Mouse (Mus musculus) heart, embryonic 15.5 days (tissue): ENCODE results near the gene Kcnh8. TPM values are rescaled to one million over a fixed set of nuclear protein-coding genes. Genes with fewer than 3 reads are reported as not detected.

Source experiments
- ATAC-seq: fragments of 200-750 bp; cut with Nextera tagmentation; replicated peaks from 2 replicates; pipeline ENCODE4 v1.8.0; 2017; ENCODE audit warnings: low read depth, moderate TSS enrichment; ENCODE audit not compliant: insufficient number of reproducible peaks, insufficient read depth, low FRiP score
- H3K27ac ChIP-seq: fragments of 300-500 bp; sonication (generic); 2 replicates; pipeline ENCODE4 v1.5.1; 2015; ENCODE audit warnings: mild to moderate bottlenecking, inconsistent platforms
- H3K27me3 ChIP-seq: fragments of 300-500 bp; sonication (generic); 2 replicates; pipeline ENCODE4 v1.6.1; 2015; ENCODE audit warnings: inconsistent platforms
- H3K36me3 ChIP-seq: fragments of 300-500 bp; sonication (generic); 2 replicates; pipeline ENCODE4 v1.6.1; 2015; ENCODE audit warnings: mild to moderate bottlenecking, inconsistent platforms
- H3K4me1 ChIP-seq: fragments of 300-500 bp; sonication (generic); replicated peaks from 2 replicates; pipeline ENCODE4 v1.6.1; 2015; ENCODE audit warnings: inconsistent platforms
- H3K4me2 ChIP-seq: fragments of 300-500 bp; sonication (generic); 2 replicates; pipeline ENCODE4 v1.6.1; 2015; ENCODE audit warnings: inconsistent platforms, mild to moderate bottlenecking, moderate library complexity
- H3K4me3 ChIP-seq: fragments of 300-500 bp; sonication (generic); 2 replicates; pipeline ENCODE4 v1.5.1; 2015; ENCODE audit warnings: mild to moderate bottlenecking, inconsistent platforms
- H3K9ac ChIP-seq: fragments of 300-500 bp; sonication (generic); 2 replicates; pipeline ENCODE4 v1.6.1; 2015; ENCODE audit warnings: mild to moderate bottlenecking, inconsistent platforms
- H3K9me3 ChIP-seq: fragments of 300-500 bp; sonication (generic); replicated peaks from 2 replicates; pipeline ENCODE4 v1.6.1; 2016; ENCODE audit warnings: inconsistent platforms
- WGBS: fragments of 180-500 bp; shearing (Covaris S2); methylation state at CpG from one replicate; pipeline ENCODE4 v1.1.7; 2015; ENCODE audit warnings: mixed read lengths; 5-methylcytosine and 5-hydroxymethylcytosine counted together
- polyA plus RNA-seq: library from polyadenylated mRNA; unstranded; fragments of >200 nt; fragmentation: Nextera tagmentation; extraction: Ambion mirVana; gene quantifications from 2 replicates; pipeline ENCODE4 v1.2.1, GENCODE M21; 2015

Gene Kcnh8
- 0.16 TPM in 1 of 2 replicates, not detected in the other for polyA plus RNA-seq

DNA sequence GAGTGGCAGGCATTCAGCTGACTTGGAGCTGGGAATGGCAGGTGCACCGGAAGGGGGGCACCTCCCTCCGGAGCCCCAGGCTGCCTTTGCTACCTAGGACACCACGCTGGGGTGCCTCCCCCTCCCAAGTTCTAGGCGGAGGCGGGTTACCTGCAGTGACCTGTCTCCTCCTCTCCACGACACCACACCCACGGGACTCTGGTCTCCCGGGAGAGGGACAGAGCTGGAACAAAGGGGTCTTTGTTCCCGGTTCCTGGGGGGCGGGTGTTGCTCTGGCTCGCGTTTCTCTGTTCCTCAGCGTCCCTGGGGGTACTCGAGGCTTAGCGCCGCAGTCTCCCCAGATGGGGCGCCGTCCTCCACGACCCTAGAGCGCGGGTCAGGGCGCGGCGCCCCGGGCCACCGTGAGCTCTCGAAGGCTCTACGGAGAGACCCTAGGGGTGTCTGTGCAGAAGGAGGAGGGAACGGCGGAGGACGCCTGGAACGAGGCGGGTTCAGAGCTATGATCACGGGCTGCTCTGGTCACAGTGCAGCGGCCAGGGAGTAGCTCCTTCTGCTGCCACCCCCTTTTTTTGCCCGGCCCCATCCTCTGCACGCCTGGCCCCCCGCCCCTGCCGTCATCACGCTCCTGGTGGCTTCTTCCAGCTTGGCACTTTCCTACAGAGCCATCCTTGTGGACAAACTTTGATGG, at the start of gene Kcnh8:
TSS of gene Kcnh8 (plus strand) at position 617 of the 688 bp plus-strand sequence.
- Histone ChIP-seq H3K36me3 (no peaks in the 10 kb centered on the region), H3K27ac (no peak within 1 kb of the TSS), H3K9ac (no peak within 1 kb of the TSS), H3K9me3 (no peaks in the 10 kb centered on the region), H3K4me2 (peak within 1 kb of the TSS; percentile 70), H3K27me3 (peaks cover 36% of the 10 kb centered on the region), H3K4me1 (peaks cover 11% of the 10 kb centered on the region; the same call in 1 of the 2 replicates), H3K4me3 (peak within 1 kb of the TSS; percentile 41)
- ATAC-seq = no peak
- 3% methylated on average over 40 of the region's 40 CpGs for WGBS

DNA sequence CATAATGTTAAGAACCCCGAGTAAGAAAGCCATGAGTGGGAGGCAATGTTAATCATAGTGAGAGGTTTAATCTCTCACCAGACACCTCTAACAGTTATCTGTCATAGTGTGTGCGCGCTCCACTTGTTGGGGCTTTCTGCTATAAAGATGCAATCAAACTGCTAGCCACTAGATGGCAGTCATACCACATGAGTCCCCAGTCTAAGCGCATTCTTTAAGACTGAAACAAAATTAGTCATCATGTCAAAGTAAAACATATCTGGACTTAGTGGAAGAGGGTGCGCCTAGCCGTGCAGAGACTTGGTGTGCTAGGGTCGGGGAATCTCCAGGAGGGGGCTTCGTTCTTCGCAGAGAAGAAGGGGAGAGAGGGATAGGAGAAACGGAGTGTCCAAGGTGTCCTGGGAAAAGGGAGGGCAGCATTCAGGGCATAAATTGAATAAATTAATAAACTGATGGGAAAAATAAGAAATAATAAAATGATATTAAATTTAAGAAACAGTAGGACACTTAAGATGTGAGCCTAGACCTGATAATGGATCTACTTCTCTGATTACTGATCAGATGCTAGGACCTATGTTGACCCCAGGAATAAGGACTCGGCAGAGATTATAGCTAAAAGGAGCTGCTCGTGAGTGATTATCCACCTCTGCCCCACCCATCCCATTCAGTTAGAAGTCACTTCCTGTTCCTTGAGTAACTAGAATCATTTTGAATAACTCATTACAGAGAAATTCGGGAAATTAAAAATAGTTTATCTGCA, 42.4 kb upstream of the Kcnh8 start:
- H3K4me3 ChIP-seq = no peak overlapping the region
- no peak overlapping the region for H3K27ac ChIP-seq
- no peak overlapping the region for H3K4me2 ChIP-seq
- 25% methylated on average over 13 of the region's 13 CpGs for WGBS
- H3K36me3 ChIP-seq = no peaks in the 10 kb centered on the region
- H3K4me1 ChIP-seq = no peaks in the 10 kb centered on the region
- no peaks in the 10 kb centered on the region for H3K9me3 ChIP-seq
- ATAC-seq = no peak
- no peak overlapping the region for H3K9ac ChIP-seq
- no peaks in the 10 kb centered on the region for H3K27me3 ChIP-seq

DNA sequence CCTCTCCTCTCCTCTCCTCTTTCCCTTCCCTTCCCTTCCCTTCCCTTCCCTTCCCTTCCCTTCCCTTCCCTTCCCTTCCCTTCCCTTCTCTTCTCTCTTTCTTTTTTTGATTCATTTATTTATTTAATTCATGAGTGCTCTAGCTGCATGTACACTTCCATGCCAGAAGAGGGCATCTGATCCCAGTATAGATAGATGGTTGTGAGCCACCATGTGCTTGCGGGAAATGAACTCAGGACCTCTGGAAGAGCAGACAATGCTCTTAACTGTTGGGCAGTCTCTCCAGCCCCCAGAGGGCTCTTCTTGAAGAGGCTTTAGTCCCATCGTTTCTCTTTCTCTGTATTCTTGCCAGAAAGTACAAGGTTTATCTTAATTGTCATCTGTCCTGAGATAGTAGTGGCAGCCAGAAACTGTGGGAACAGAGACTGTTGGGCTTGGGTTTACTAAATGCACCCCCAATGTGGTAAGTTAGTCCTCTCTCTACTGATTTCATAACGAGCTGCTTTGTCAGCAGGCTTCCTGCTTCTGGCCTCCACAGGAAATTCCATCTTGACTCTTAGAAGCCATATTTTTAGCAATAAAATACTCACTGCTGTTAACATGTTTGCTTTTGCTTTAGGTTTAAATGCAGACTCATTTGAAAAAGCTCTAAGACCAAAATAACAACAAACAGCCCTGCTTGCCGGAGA, 36.9 kb upstream of the Kcnh8 start:
- 35% methylated on average over 4 of the region's 4 CpGs for WGBS
- no peaks in the 10 kb centered on the region for H3K4me1 ChIP-seq
- H3K36me3 ChIP-seq = no peaks in the 10 kb centered on the region
- ATAC-seq = no peak
- H3K27me3 ChIP-seq = no peaks in the 10 kb centered on the region
- H3K9ac ChIP-seq = no peak overlapping the region
- no peak overlapping the region for H3K4me3 ChIP-seq
- H3K27ac ChIP-seq = no peak overlapping the region
- no peak overlapping the region for H3K4me2 ChIP-seq
- H3K9me3 ChIP-seq = no peaks in the 10 kb centered on the region

DNA sequence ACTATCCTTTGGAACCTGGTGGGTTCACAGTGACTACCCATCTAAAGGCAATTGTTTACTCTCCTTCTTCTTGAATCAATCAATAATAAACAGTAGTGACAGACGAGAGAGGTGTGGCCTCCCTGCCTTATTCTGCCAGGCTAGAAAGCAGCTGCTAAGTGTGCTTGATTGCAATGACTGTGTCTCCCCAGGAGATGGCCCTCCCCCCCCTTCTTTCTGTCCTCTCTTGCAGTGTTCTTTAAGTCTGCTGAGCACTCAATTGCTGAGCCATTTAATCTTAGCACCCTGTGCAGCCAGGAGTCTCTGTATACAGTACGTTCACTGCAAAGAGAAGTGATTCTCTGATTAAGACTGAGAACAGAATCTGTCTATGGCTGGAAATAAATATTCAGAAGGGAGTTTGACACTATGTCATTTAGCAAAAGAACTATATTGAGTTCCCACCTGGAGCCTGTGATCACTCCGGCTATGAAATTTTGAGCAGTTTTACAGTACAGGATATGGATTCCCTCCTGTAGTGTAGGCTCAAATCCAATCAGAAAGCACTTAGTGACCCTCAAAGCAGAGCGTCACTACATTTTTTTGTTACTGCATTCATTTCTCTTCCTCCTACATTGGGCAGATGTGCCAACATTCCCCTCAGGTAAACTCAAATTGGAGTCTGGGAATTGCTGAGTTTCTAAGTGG, 32.8 kb upstream of the Kcnh8 start:
- Histone ChIP-seq H3K4me2 (no peak overlapping the region), H3K27me3 (no peaks in the 10 kb centered on the region)
- WGBS = 72% methylated on average over 4 of the region's 4 CpGs

DNA sequence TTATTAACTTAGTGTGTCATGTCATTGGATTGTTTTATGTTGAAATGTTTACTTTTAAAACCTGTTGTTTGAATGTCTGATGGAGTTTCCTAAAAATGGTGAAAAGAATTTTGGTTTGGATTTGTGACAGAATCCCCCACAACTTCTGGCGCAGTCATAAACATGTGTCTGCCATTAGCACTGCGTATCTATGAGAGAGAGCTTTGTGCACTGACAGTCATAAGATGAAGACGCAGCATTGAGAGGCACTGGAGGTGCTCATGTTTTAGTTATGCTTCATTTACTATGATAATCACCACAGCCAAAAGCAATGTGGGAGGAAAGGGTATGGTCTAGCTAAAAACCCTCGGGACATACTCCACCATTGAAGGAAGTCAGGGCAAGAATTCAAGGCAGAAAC, 30.3 kb upstream of the Kcnh8 start:
- no peak overlapping the region for H3K27ac ChIP-seq
- WGBS = 68% methylated on average over 4 of the region's 4 CpGs
- H3K4me2 ChIP-seq = no peak overlapping the region
- no peaks in the 10 kb centered on the region for H3K27me3 ChIP-seq
- no peak for ATAC-seq
- no peak overlapping the region for H3K4me3 ChIP-seq
- no peaks in the 10 kb centered on the region for H3K36me3 ChIP-seq
- no peaks in the 10 kb centered on the region for H3K9me3 ChIP-seq
- H3K4me1 ChIP-seq = no peaks in the 10 kb centered on the region
- no peak overlapping the region for H3K9ac ChIP-seq

More for the DNA sequence above, 32.8 kb upstream of the Kcnh8 start:
- no peak overlapping the region for H3K4me3 ChIP-seq
- H3K36me3 ChIP-seq = no peaks in the 10 kb centered on the region
- no peak overlapping the region for H3K27ac ChIP-seq
- no peak for ATAC-seq
- H3K9me3 ChIP-seq = no peaks in the 10 kb centered on the region
- H3K9ac ChIP-seq = no peak overlapping the region
- H3K4me1 ChIP-seq = no peaks in the 10 kb centered on the region

DNA sequence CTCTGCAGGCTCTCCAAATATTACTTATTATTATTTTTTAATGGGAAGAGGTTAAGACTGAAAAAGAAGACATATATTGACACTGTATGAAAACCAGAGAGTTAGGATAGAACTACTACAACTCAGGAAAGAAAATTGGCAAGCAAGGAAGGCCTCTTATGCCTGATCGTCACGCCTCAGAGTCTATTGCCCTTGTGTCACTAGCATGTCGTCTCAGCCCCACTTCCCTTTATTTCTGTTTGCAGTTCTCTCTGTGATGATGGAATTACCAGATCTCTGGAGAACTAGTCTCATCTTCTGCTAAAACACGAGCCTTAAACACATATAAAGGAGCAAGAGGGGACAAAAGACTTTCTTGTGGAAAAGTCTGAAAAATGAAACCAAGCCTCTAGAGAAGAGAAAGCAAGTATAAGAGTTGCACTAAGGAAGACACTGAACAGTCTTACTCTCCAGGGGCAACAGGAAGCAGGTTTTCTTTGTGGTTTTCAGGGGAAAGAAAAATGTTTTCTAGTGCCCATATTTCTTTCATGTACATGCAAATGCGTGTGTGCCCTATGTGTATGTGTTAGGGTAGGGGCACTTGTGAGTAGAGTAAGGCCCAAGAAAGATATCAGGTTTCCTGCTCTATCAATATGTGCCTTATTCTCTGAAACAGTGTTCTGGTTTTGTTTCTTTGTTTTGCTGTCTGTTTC, 10.9 kb upstream of the Kcnh8 start:
- no peak overlapping the region for H3K4me2 ChIP-seq
- H3K27ac ChIP-seq = no peak overlapping the region
- H3K9ac ChIP-seq = no peak overlapping the region
- H3K4me3 ChIP-seq = no peak overlapping the region
- no peak for ATAC-seq
- WGBS = 63% methylated on average over 5 of the region's 5 CpGs
- no peaks in the 10 kb centered on the region for H3K9me3 ChIP-seq
- no peaks in the 10 kb centered on the region for H3K27me3 ChIP-seq
- H3K4me1 ChIP-seq = no peaks in the 10 kb centered on the region
- no peaks in the 10 kb centered on the region for H3K36me3 ChIP-seq

DNA sequence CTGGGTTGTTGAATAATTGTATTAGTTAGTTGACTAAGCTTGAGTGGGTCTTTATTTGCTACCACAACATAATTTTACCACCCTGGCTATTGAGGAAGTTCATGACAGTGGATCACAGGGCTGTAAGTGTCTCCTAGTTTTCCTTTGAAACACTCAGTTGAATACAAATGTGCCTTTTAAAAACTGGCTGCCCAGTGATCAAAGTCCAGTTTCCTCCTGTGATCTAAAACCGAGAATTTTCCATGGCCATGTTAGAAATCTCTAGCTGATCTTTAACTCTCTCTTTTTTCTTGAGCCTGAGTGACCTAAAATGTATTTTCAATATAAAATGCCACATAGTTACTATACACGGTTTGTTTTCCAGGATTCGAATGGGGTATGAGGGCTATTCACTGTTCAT, 3.4 kb upstream of the Kcnh8 start:
- Histone ChIP-seq H3K27me3 (peaks cover 36% of the 10 kb centered on the region), H3K36me3 (no peaks in the 10 kb centered on the region), H3K4me2 (no peak overlapping the region), H3K4me3 (no peak overlapping the region), H3K27ac (no peak overlapping the region), H3K9me3 (no peaks in the 10 kb centered on the region), H3K4me1 (peaks cover 11% of the 10 kb centered on the region; the same call in 1 of the 2 replicates), H3K9ac (no peak overlapping the region)
- WGBS = 61% methylated on average over 3 of the region's 3 CpGs
- ATAC-seq = no peak

DNA sequence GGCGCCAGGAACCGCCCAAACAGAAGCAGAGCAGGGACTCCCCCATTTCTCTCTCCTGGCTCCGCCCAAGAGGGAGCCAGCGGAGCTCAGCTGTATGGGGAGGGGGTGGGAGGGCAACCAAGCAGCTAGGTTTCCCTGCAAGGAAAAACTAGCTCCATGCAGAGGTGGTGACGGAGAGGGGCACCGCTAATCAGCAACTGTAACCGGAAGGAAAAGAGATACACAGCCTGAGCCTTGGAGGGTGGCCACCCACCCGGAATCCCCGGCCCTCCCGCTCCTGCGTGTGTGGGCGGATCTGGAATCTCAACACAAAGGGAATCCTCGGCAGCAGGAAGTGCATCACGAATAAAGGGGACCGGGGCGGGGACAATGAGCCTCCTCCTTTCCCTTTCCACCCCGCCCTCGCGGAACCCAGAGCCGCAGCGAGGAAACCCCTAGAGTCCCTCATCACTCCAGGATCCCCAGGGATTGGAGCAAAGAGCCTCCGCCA, 1.6 kb upstream of the Kcnh8 start:
- under 1% methylated on average over 22 of the region's 22 CpGs for WGBS
- no peak overlapping the region for H3K27ac ChIP-seq
- H3K4me2 ChIP-seq = peak overlapping the region; percentile 70
- H3K27me3 ChIP-seq = peaks cover 36% of the 10 kb centered on the region
- H3K4me3 ChIP-seq = peak overlapping the region; percentile 41
- peaks cover 11% of the 10 kb centered on the region; the same call in 1 of the 2 replicates for H3K4me1 ChIP-seq
- H3K36me3 ChIP-seq = no peaks in the 10 kb centered on the region
- no peaks in the 10 kb centered on the region for H3K9me3 ChIP-seq
- no peak overlapping the region for H3K9ac ChIP-seq
- ATAC-seq = no peak; the same call in 1 of the 2 replicates

DNA sequence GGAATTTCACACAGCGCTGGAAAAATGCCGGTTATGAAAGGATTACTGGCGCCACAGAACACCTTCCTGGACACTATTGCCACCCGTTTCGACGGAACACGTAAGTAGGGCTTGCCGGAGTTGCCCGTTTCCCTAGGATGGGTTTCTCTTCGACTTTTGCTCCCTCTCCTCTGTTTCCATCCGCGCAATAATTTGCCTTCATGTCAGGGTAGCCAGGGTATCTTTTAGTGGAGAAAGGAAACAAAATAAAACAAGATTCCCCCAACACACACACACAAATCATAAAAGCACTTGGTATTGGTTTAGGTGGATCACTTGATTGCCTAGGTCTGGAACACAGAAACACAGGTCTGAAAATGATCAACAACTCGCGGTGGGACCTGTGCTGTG, 267 bp downstream of the Kcnh8 start:
- Histone ChIP-seq H3K36me3 (no peaks in the 10 kb centered on the region), H3K4me1 (peaks cover 11% of the 10 kb centered on the region; the same call in 1 of the 2 replicates), H3K9ac (no peak overlapping the region), H3K4me2 (no peak overlapping the region; the same call in 1 of the 2 replicates), H3K4me3 (peak overlapping the region; percentile 41; the same call in 1 of the 2 replicates), H3K9me3 (no peaks in the 10 kb centered on the region), H3K27ac (no peak overlapping the region), H3K27me3 (peaks cover 36% of the 10 kb centered on the region)
- ATAC-seq = no peak
- WGBS = 4% methylated on average over 14 of the region's 14 CpGs

DNA sequence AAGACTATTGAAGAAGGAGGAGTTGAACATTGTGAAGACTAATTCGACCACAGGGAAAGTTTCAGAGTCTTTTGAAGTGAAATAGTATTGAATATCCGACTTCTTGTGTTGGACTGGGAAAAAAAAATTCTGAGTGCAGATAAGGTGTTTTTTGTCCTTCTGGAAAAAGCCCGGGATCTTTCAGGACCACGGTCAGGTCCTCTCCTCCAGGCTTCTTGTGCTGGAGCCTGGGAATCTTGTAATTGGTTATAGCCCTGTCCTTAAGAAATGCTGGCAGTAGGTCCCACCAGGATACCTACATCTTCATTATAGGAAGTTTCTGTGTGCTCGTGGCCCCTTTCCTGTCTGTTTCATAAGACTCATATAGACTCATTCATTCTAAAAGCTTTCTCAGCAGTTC, 902 bp downstream of the Kcnh8 start:
- Histone ChIP-seq H3K27ac (no peak overlapping the region), H3K9me3 (no peaks in the 10 kb centered on the region), H3K36me3 (no peaks in the 10 kb centered on the region), H3K4me1 (peaks cover 11% of the 10 kb centered on the region; the same call in 1 of the 2 replicates), H3K9ac (no peak overlapping the region), H3K27me3 (peaks cover 36% of the 10 kb centered on the region), H3K4me3 (no peak overlapping the region), H3K4me2 (no peak overlapping the region)
- WGBS = 7% methylated on average over 5 of the region's 5 CpGs
- ATAC-seq = no peak
